Mouse (Mus musculus) lung, postnatal 0 days (tissue): ENCODE results near the gene Mydgf. TPM values are rescaled to one million over a fixed set of nuclear protein-coding genes. Genes with fewer than 3 reads are reported as not detected.
A peak's percentile ranks its signal among the peaks of the same experiment; 100 is the strongest.

Experiments used
- ATAC-seq: fragments of 200-750 bp; cut with Nextera tagmentation; 2 replicates; pipeline ENCODE4 v1.8.0; 2017; ENCODE audit warnings: moderate library complexity
- DNase-seq: peaks from one replicate; pipeline ENCODE4 v3.0.0-alpha.2; 2016; ENCODE audit warnings: low spot score
- H3K27ac ChIP-seq: fragments of 300-500 bp; sonication (generic); 2 replicates; pipeline ENCODE4 v1.5.1; 2014; ENCODE audit warnings: antibody characterized with exemption, mild to moderate bottlenecking, low read length, mixed read lengths
- H3K27me3 ChIP-seq: fragments of 300-500 bp; sonication (generic); replicated peaks from 2 replicates; pipeline ENCODE4 v1.6.1; 2014; ENCODE audit warnings: low read length, mixed read lengths; ENCODE audit not compliant: insufficient read depth
- H3K36me3 ChIP-seq: fragments of 300-500 bp; sonication (generic); 2 replicates; pipeline ENCODE4 v1.6.1; 2014; ENCODE audit warnings: low read length, mixed read lengths; ENCODE audit not compliant: insufficient read depth
- H3K4me1 ChIP-seq: fragments of 300-500 bp; sonication (generic); 2 replicates; pipeline ENCODE4 v1.6.1; 2014; ENCODE audit warnings: antibody characterized with exemption, low read depth, low read length, mixed read lengths; ENCODE audit not compliant: insufficient read depth
- H3K4me2 ChIP-seq: fragments of 300-500 bp; sonication (generic); replicated peaks from 2 replicates; pipeline ENCODE4 v1.6.1; 2014; ENCODE audit warnings: low read depth, mild to moderate bottlenecking, low read length, moderate library complexity, mixed read lengths
- H3K4me3 ChIP-seq: fragments of 300-500 bp; sonication (generic); 2 replicates; pipeline ENCODE4 v1.5.1; 2014; ENCODE audit warnings: low read depth, low read length
- H3K9ac ChIP-seq: fragments of 300-500 bp; sonication (generic); replicated peaks from 2 replicates; pipeline ENCODE4 v1.6.1; 2014; ENCODE audit warnings: low read depth, mild to moderate bottlenecking
- H3K9me3 ChIP-seq: fragments of 300-500 bp; sonication (generic); 2 replicates; pipeline ENCODE4 v1.6.1; 2016; ENCODE audit warnings: low read length, mixed read lengths
- CTCF ChIP-seq: IDR thresholded peaks from 2 replicates; pipeline ENCODE4 v1.5.1; 2016; ENCODE audit warnings: antibody characterized with exemption, mild to moderate bottlenecking
- EP300 ChIP-seq: IDR thresholded peaks from 2 replicates; pipeline ENCODE4 v1.6.1; 2016; ENCODE audit warnings: antibody characterized with exemption, mild to moderate bottlenecking, control low read depth
- WGBS: fragments of 180-500 bp; shearing (Covaris S2); extraction: QIAGEN DNeasy Blood & Tissue Kit; methylation state at CpG from one replicate; pipeline ENCODE4 v1.1.7; 2014; 5-methylcytosine and 5-hydroxymethylcytosine counted together
- polyA plus RNA-seq: library from polyadenylated mRNA; unstranded; fragments of >200 nt; fragmentation: Nextera tagmentation; extraction: Ambion mirVana; gene quantifications from 2 replicates; pipeline ENCODE4 v1.2.1, GENCODE M21; 2015

Gene Mydgf
- polyA plus RNA-seq, 1 experiment from 2014 or later: 71.2 TPM

GRCm38 (mm10) chr17:56153643-56154042, 30.1 kb downstream of the Mydgf start:
- ATAC-seq (peak; percentile 86), DNase-seq (peak; percentile 85)
- H3K27me3 ChIP-seq: 0 out of 2 replicates have a peak, but pooled peaks cover 10% of the 10 kb centered on the region

GRCm38 (mm10) chr17:56149897-56150296, 33.8 kb downstream of the Mydgf start:
- no peak overlapping the region for H3K4me3 ChIP-seq
- TF ChIP-seq EP300 (no peak), CTCF (no peak)
- H3K4me2 ChIP-seq: no peak overlapping the region
- H3K27ac ChIP-seq: no peak overlapping the region
- peaks cover 20% of the 10 kb centered on the region for H3K27me3 ChIP-seq
- 35% methylated on average over 2 of the region's 2 CpGs for WGBS
- H3K9me3 ChIP-seq: no peaks in the 10 kb centered on the region
- no peak overlapping the region for H3K9ac ChIP-seq
- no peaks in the 10 kb centered on the region for H3K36me3 ChIP-seq
- ATAC-seq (no peak), DNase-seq (no peak)
- no peaks in the 10 kb centered on the region for H3K4me1 ChIP-seq

More at GRCm38 (mm10) chr17:56153643-56154042, 30.1 kb downstream of the Mydgf start:
- Histone ChIP-seq H3K4me3 (no peak overlapping the region), H3K36me3 (no peaks in the 10 kb centered on the region), H3K9me3 (no peaks in the 10 kb centered on the region), H3K9ac (no peak overlapping the region), H3K4me2 (no peak overlapping the region), H3K27ac (no peak overlapping the region), H3K4me1 (no peaks in the 10 kb centered on the region)
- TF ChIP-seq EP300 (no peak), CTCF (no peak)
- whole genome bisulfite sequencing: 28% methylated on average over 9 of the region's 9 CpGs

- Histone ChIP-seq H3K9me3 (no peaks in the 10 kb centered on the region), H3K9ac (no peak overlapping the region), H3K27me3 (peaks cover 22% of the 10 kb centered on the region), H3K36me3 (no peaks in the 10 kb centered on the region), H3K4me3 (no peak overlapping the region), H3K27ac (no peak overlapping the region), H3K4me2 (peak overlapping the region; percentile 20), H3K4me1 (no peaks in the 10 kb centered on the region)
- TF ChIP-seq EP300: no peak
- no peak for TF ChIP-seq CTCF
- DNase-seq (no peak), ATAC-seq (no peak)
- WGBS: 3% methylated on average over 30 of the region's 30 CpGs
Observed at GRCm38 (mm10) chr17:56148790-56149618, 34.7 kb downstream of the Mydgf start.

GRCm38 (mm10) chr17:56148280-56148679, 35.4 kb downstream of the Mydgf start:
- TF ChIP-seq EP300 (no peak), CTCF (no peak)
- H3K9ac ChIP-seq: no peak overlapping the region
- no peak for ATAC-seq
- no peaks in the 10 kb centered on the region for H3K9me3 ChIP-seq
- H3K4me1 ChIP-seq: no peaks in the 10 kb centered on the region
- peak; percentile 44 for DNase-seq
- H3K27me3 ChIP-seq: peaks cover 22% of the 10 kb centered on the region
- H3K36me3 ChIP-seq: no peaks in the 10 kb centered on the region
- WGBS: 17% methylated on average over 9 of the region's 9 CpGs
- no peak overlapping the region for H3K27ac ChIP-seq
- no peak overlapping the region for H3K4me3 ChIP-seq
- peak overlapping the region; percentile 20; the same call in 1 of the 2 replicates for H3K4me2 ChIP-seq

- Histone ChIP-seq H3K9ac (no peak overlapping the region), H3K9me3 (no peaks in the 10 kb centered on the region), H3K27me3 (peaks cover 24% of the 10 kb centered on the region), H3K36me3 (no peaks in the 10 kb centered on the region), H3K4me3 (no peak overlapping the region), H3K4me1 (no peaks in the 10 kb centered on the region), H3K27ac (no peak overlapping the region), H3K4me2 (no peak overlapping the region)
- WGBS: 35% methylated on average over 12 of the region's 12 CpGs
- DNase-seq: no peak
- no peak for ATAC-seq
- TF ChIP-seq CTCF: no peak
- TF ChIP-seq EP300: no peak
Observed at GRCm38 (mm10) chr17:56147420-56147819, 36.3 kb downstream of the Mydgf start.

GRCm38 (mm10) chr17:56146131-56146530, 37.6 kb downstream of the Mydgf start:
- H3K9ac ChIP-seq: no peak overlapping the region
- no peak overlapping the region for H3K4me3 ChIP-seq
- TF ChIP-seq EP300 (no peak), CTCF (no peak)
- no peaks in the 10 kb centered on the region for H3K36me3 ChIP-seq
- peaks cover 8% of the 10 kb centered on the region; the same call in 1 of the 2 replicates for H3K4me1 ChIP-seq
- no peak overlapping the region for H3K27ac ChIP-seq
- ATAC-seq (no peak), DNase-seq (no peak)
- H3K27me3 ChIP-seq: peaks cover 34% of the 10 kb centered on the region
- no peak overlapping the region for H3K4me2 ChIP-seq
- no peaks in the 10 kb centered on the region for H3K9me3 ChIP-seq
- WGBS: 19% methylated on average over 9 of the region's 9 CpGs
